Mouse (Mus musculus): ENCODE measurements around the gene Gm11564. TPM values are rescaled to one million over a fixed set of nuclear protein-coding genes. Genes with fewer than 3 reads are reported as not detected.
"Not testable (repeated sequence)": the region's sequence is repeated elsewhere in the genome, so short reads cannot be mapped to it uniquely, and the experiment has no call there.

Gm11564 gene
- not detected for total RNA-seq (2021)

- DNase-seq (ENCODE audit: low spot score); intact Hi-C loops (cut with DNase I): not testable (repeated sequence)
Measured at GRCm38 (mm10) chr11:99815566-99815965, at the start of gene Gm11564. Gm11564 (minus strand) TSS chr11:99815666.

DNA sequence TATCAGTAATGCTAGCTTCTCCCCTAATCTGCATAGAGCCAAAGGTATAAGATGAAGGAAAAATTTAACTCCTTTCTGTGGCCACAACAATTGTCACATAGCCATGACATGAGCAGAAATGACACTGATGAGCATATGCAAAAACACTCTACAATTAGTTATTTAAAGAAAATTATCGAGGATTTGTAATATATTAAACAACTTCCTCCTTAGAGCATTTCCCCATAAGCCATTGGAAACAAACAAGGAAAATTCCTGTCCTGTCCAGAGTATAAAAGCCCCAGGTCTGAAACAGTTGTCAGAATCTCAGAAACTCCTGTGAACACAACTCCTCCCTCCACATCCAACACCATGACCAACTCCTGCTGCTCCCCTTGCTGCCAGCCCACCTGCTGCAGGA is 48.7 kb upstream of the Gm11564 start, which contains the start of gene Gm11559:
Gene Gm11559, plus strand, starts transcription at position 301 of the 400 bp plus-strand sequence.
- intact Hi-C loops (cut with DNase I); DNase-seq (ENCODE audit: low spot score): not testable (repeated sequence)

DNA sequence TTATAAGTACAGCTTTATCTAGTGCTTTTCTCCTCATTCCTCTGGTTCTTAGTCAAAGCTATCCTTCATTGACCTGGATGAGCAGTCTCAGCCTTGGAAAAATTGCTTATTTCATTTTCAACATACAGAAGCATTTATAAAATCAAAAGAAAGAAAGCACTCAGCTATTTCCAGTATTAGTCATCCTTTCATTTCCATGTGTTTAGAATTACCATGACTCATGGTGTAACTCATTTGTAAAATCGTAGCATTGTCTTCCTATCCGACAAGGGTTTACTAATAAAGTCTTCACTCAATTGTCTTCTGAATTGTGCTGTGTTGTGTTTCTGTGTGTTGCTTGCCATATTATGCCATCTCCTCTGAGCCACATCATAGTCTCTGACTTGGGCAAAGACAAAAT is 43.3 kb upstream of the Gm11564 start:
- DNase-seq (ENCODE audit: low spot score) = no peak
- intact Hi-C loops (cut with DNase I) = no loop called here

DNA sequence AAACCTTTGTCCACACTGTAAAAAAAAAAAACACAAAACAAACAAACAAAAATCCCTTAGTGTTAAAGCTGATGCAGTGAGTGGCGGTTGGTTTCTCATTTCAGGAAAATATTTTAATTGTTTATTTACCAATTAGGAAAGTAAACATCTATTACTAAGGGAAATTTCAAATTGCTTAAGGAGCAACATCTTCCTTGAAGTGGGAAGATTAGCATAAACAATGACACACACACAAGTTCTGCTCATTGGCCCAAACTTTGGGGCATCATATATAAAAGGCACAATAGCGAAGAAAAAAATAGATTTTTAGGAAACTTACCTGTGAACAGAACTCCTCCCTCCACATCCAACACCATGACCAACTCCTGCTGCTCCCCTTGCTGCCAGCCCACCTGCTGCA is 42.2 kb upstream of the Gm11564 start, which contains the start of gene Gm11568:
Gene Gm11568, plus strand, starts transcription at position 301 of the 400 bp plus-strand sequence.
- intact Hi-C loops (cut with DNase I) = no loop called here
- DNase-seq (ENCODE audit: low spot score) = no peak

GRCm38 (mm10) chr11:99854121-99854520 is 38.7 kb upstream of the Gm11564 start:
- no peak for DNase-seq (ENCODE audit: low spot score)
- intact Hi-C loops (cut with DNase I) = no loop called here

DNA sequence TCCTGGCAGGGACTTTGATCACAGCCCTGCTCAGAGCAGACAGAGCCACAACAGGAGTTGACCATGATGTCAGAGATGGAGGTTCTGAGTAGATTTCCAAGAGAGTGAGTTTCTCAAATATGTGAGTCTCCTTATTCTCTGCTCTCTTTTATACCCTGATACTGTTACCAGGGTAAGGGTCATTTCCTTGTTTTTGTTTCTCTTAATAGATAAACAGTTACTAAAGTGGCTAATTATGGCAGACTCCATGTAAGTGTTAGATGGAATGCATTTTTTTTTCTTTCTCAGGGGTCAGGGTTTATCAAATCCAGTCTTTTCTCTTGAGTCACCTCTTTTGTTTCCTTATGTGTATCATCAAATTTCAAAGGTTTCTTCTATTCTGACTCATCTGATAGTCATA is 36.0 kb upstream of the Gm11564 start, which contains the start of gene Krtap4-16:
Gene Krtap4-16, minus strand, starts transcription at position 101 of the 400 bp plus-strand sequence.
- intact Hi-C loops (cut with DNase I) = no loop called here
- no peak for DNase-seq (ENCODE audit: low spot score)

GRCm38 (mm10) chr11:99846746-99847145 is 31.3 kb upstream of the Gm11564 start:
- intact Hi-C loops (cut with DNase I) = no loop called here
- no peak for DNase-seq (ENCODE audit: low spot score)

GRCm38 (mm10) chr11:99842185-99842584 is 26.7 kb upstream of the Gm11564 start:
- no peak for DNase-seq (ENCODE audit: low spot score)
- intact Hi-C loops (cut with DNase I) = no loop called here

DNA sequence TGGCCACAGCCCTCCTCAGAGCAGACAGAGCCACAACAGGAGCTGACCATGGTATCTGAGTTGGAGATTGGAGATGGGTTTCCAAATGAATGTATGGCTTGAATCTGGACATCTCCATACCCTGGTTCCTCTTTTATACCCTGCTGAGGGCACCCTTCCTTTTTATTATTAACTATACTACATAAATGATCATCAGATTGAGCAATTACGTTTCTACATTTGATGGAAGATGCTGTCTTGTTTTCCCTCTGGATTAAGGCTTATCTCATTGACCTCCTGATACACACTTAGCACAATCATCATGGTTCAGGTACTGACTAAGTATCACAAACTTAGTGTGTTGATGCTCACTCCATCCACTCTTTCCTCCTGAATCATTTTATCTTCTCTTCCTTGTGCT is 22.5 kb upstream of the Gm11564 start, which contains the start of gene 2300003K06Rik:
Gene 2300003K06Rik, minus strand, starts transcription at position 101 of the 400 bp plus-strand sequence.
- intact Hi-C loops (cut with DNase I) = no loop called here
- no peak for DNase-seq (ENCODE audit: low spot score)

DNA sequence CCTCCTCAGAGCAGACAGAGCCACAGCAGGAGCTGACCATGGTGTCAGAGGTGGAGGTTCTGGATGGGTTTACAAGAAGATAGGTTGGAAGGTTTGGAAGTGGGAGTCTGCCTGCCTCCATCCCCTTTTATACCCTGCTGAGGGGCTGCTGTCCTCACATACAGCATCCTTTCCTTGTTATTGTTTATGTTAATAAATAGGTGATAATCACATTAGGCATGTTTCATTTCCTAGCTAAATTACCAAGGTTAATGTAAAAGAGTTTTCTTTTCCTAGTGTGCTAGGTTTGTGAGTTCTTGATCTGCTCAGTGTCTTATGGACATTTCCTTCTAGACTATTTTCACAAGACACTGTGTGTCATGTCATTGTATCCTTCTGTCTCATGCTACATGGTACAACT is 5.7 kb downstream of the Gm11564 start, which contains the start of gene Krtap4-13:
Gene Krtap4-13, minus strand, starts transcription at position 101 of the 400 bp plus-strand sequence.
- intact Hi-C loops (cut with DNase I); DNase-seq (ENCODE audit: low spot score): not testable (repeated sequence)

DNA sequence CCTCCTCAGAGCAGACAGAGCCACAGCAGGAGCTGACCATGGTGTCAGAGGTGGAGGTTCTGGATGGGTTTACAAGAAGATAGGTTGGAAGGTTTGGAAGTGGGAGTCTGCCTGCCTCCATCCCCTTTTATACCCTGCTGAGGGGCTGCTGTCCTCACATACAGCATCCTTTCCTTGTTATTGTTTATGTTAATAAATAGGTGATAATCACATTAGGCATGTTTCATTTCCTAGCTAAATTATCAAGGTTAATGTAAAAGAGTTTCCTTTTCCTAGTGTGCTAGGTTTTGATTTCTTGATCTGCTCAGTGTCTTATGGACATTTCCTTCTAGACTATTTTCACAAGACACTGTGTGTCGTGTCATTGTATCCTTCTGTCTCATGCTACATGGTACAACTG is 11.1 kb downstream of the Gm11564 start, which contains the start of gene Gm11554:
Gene Gm11554, minus strand, starts transcription at position 101 of the 400 bp plus-strand sequence.
- intact Hi-C loops (cut with DNase I); DNase-seq (ENCODE audit: low spot score): not testable (repeated sequence)

- intact Hi-C loops (cut with DNase I); DNase-seq (ENCODE audit: low spot score): not testable (repeated sequence)
Measured at GRCm38 (mm10) chr11:99798832-99799231, 16.6 kb downstream of the Gm11564 start, which contains the start of gene Gm11569. Gm11569 (minus strand) TSS chr11:99798932.

DNA sequence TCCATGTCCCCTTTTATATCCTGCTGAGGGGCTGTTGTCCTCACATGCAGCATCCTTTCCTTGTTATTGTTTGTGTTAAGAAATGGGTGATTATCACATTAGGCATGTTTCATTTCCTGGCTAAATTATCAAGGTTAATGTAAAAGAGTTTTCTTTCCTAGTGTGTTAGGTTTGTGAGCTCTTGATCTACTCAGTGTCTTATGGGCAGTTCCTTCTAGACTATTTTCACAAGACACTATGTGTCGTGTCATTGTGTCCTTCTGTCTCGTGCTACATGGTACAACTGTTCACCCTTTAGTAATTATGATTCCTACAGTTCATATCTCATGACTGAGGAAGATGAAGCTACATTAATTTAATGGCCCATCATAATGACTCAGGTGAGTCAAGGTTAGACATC is 22.1 kb downstream of the Gm11564 start, which contains the start of gene Gm11596:
Gene Gm11596, minus strand, starts transcription at position 101 of the 400 bp plus-strand sequence.
- intact Hi-C loops (cut with DNase I) = no loop called here
- DNase-seq (ENCODE audit: low spot score) = no peak

GRCm38 (mm10) chr11:99784900-99785299 is 30.6 kb downstream of the Gm11564 start, which contains the start of gene Krtap4-9:
Krtap4-9 (plus strand) TSS chr11:99785200.
- intact Hi-C loops (cut with DNase I); DNase-seq (ENCODE audit: low spot score): not testable (repeated sequence)

DNA sequence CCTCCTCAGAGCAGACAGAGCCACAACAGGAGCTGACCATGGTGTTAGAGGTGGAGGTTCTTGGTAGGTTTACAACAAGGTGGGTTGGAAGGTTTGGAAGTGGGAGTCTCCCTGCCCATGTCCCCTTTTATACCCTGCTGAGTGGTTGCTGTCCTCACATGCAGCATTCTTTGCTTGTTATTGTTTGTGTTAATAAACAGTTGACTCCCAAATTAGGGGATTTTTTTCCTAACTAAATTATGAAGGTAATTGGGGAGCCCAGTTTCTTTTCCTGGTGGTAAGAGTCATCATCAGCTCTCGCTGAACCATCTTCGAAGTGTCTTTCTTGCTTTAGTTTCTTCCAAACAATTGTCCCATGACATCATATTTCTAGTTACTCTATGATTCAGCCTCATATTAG is 34.9 kb downstream of the Gm11564 start, which contains the start of gene Krtap4-8:
Gene Krtap4-8, minus strand, starts transcription at position 101 of the 400 bp plus-strand sequence.
- intact Hi-C loops (cut with DNase I) = no loop called here
- no peak for DNase-seq (ENCODE audit: low spot score)

DNA sequence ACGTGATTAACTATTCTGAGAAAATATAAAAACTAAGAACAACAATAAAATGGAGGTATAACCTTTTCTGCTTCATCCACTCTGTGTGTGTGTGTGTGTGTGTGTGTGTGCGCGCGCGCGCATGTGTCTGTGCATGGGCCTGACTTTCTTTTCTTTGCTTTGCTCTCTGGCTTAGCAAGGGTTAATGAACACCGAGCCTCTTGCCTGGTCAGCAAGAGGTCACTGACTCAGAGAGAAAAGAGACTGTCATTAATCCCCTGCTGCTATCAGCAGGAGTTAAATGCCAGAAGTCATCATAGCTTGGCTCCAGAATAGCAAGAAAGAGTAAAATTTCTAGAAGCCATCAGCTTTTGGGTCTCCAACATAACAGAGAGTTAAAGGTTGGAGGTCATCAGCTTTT is 37.1 kb downstream of the Gm11564 start:
- DNase-seq (ENCODE audit: low spot score) = no peak
- intact Hi-C loops (cut with DNase I) = no loop called here

DNA sequence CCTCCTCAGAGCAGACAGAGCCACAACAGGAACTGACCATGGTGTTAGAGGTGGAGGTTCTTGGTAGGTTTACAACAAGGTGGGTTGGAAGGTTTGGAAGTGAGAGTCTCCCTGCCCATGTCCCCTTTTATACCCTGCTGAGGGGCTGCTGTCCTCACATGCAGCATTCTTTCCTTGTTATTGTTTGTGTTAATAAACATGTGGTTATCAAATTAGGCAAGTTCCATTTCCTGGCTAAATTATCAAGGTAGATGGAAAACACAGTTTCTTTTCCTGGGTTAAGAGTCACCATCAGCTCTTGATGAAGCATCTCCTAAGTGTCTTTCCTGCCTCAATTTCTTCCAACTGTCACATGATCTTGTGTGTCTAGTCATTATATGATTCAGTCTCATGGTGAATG is 42.7 kb downstream of the Gm11564 start, which contains the start of gene Gm11595:
Gene Gm11595, minus strand, starts transcription at position 101 of the 400 bp plus-strand sequence.
- DNase-seq (ENCODE audit: low spot score); intact Hi-C loops (cut with DNase I): not testable (repeated sequence)

- no peak for DNase-seq (ENCODE audit: low spot score)
- intact Hi-C loops (cut with DNase I) = no loop called here
Measured at GRCm38 (mm10) chr11:99768410-99768809, 47.1 kb downstream of the Gm11564 start.

Data from heart, postnatal 25 days (tissue).